ENCODE assay signal across 8 mouse cellular contexts in genomic region chr15:84719791-84720190, GRCm38 (mm10). TPM values are rescaled to one million over a fixed set of nuclear protein-coding genes. Genes with fewer than 3 reads are reported as not detected.
DNase-seq lines count a peak whose midpoint lies in the region; ATAC-seq and TF ChIP-seq lines count a peak whose summit lies in the region.

Gene Arhgap8, plus strand, starts transcription at chr15:84720052.

- WGBS in heart, embryonic 10.5 days, result 2% methylated on average over 24 of the region's 24 CpGs
- 4% methylated on average over 24 of the region's 24 CpGs for WGBS in lung, postnatal 0 days
- 28% methylated on average over 24 of the region's 24 CpGs for WGBS in cerebellum, adult 2 months

- no peak for TF ChIP-seq EP300 in lung, postnatal 0 days (IDR thresholded peaks at IDR 0.05)

- peak within 1 kb of the TSS; percentile 67 for H3K4me3 ChIP-seq in heart, embryonic 10.5 days
- H3K4me3 ChIP-seq in lung, postnatal 0 days (ENCODE audit: low read depth, low read length), result peak within 1 kb of the TSS; percentile 50
- no peak within 1 kb of the TSS for H3K4me3 ChIP-seq in cerebellum, adult 2 months (replicated peaks; ENCODE audit: insufficient read depth, low read depth, low read length)

- DNase-seq in retina, postnatal 1 day, result peak; percentile 19
- no peak for DNase-seq in retina, embryonic 14.5 days (ENCODE audit: low spot score)
- no peak for DNase-seq in heart, embryonic 10.5 days (ENCODE audit: low spot score)
- DNase-seq in kidney, adult 9 months, result peak; percentile 50
- DNase-seq in lung, postnatal 0 days (ENCODE audit: low spot score), result peak; percentile 85
- peak; percentile 67 for DNase-seq in testis, postnatal 10 days (ENCODE audit: low spot score)
- DNase-seq in cerebellum, adult 2 months, result no peak
- DNase-seq in T-cell, adult 2 months (ENCODE audit: low spot score), result no peak

- ATAC-seq in lung, postnatal 0 days, result peak; percentile 87

- H3K4me2 ChIP-seq in lung, postnatal 0 days (replicated peaks; ENCODE audit: low read depth, low read length), result peak within 1 kb of the TSS; percentile 82

- no peaks in the 10 kb centered on the region for H3K36me3 ChIP-seq in heart, embryonic 10.5 days
- no peaks in the 10 kb centered on the region for H3K36me3 ChIP-seq in lung, postnatal 0 days (ENCODE audit: insufficient read depth, low read length)

- no peaks in the 10 kb centered on the region for H3K9me3 ChIP-seq in heart, embryonic 10.5 days
- no peaks in the 10 kb centered on the region for H3K9me3 ChIP-seq in lung, postnatal 0 days (ENCODE audit: low read length)

- TF ChIP-seq CTCF in lung, postnatal 0 days (IDR thresholded peaks at IDR 0.05), result no peak
- no peak for TF ChIP-seq CTCF in cerebellum, adult 2 months (IDR thresholded peaks at IDR 0.05; ENCODE audit: borderline replicate concordance, insufficient read depth, low read depth, low read length)

- H3K27me3 ChIP-seq in heart, embryonic 10.5 days (ENCODE audit: insufficient read depth, poor library complexity, severe bottlenecking), result peaks cover 26% of the 10 kb centered on the region
- no peaks in the 10 kb centered on the region for H3K27me3 ChIP-seq in lung, postnatal 0 days (replicated peaks; ENCODE audit: insufficient read depth, low read length)
- peaks cover 4% of the 10 kb centered on the region; the same call in 1 of the 2 replicates for H3K27me3 ChIP-seq in cerebellum, adult 2 months (ENCODE audit: control insufficient read depth, insufficient read depth, low read length)

- no peak for TF ChIP-seq POLR2A in cerebellum, adult 2 months (IDR thresholded peaks at IDR 0.05; ENCODE audit: borderline replicate concordance, insufficient read depth, low read length)

- peak within 1 kb of the TSS; percentile 43 for H3K9ac ChIP-seq in lung, postnatal 0 days (replicated peaks; ENCODE audit: low read depth)

- H3K4me1 ChIP-seq in heart, embryonic 10.5 days, result peaks cover 30% of the 10 kb centered on the region
- peaks cover 7% of the 10 kb centered on the region for H3K4me1 ChIP-seq in lung, postnatal 0 days (ENCODE audit: insufficient read depth, low read depth, low read length)
- no peaks in the 10 kb centered on the region for H3K4me1 ChIP-seq in cerebellum, adult 2 months (ENCODE audit: control insufficient read depth, insufficient read depth, low read length)

- peak within 1 kb of the TSS; percentile 72 for H3K27ac ChIP-seq in heart, embryonic 10.5 days
- peak within 1 kb of the TSS; percentile 78 for H3K27ac ChIP-seq in lung, postnatal 0 days (ENCODE audit: low read length)
- H3K27ac ChIP-seq in cerebellum, adult 2 months (ENCODE audit: insufficient read depth, low read length), result no peak within 1 kb of the TSS

RNA-seq across cellular contexts. Expression of gene Arhgap8, which starts in this region (rescaled TPM):
- polyA plus RNA-seq in heart, embryonic 10.5 days (2016; fragmentation: Nextera tagmentation; extraction: Ambion mirVana), result 4.3 and 6.5 TPM in 2 replicates
- polyA plus RNA-seq in lung, postnatal 0 days (2015; fragmentation: Nextera tagmentation; extraction: Ambion mirVana), result 15.9 and 19.4 TPM in 2 replicates
- 0.18 and 0.27 TPM in 2 replicates for polyA plus RNA-seq in cerebellum, adult 2 months (2012; rRNA removed)

Comparison
In these comparisons a context has a peak if more than half of its experiments do, and no peak if none do; other contexts are left out.
1. DNase-seq: peak in retina, postnatal 1 day (single experiment), kidney, adult 9 months (single experiment), lung, postnatal 0 days (single experiment) and testis, postnatal 10 days (single experiment); none in retina, embryonic 14.5 days (single experiment), heart, embryonic 10.5 days (single experiment), cerebellum, adult 2 months (0 of 2) and T-cell, adult 2 months (single experiment).